Mouse (Mus musculus): ENCODE measurements at regions not wholly inside any gene's neighbourhood (a gene's known extent, or its start where the extent isn't known, plus 50 kb on each side); places are given as distances from the start of the nearest gene placed in this dataset.

GRCm38 (mm10) chr8:89632304-89632703 is 588.3 kb upstream of the Sall1 start:
- DNase-seq = no peak

- DNase-seq = peak; percentile 36
These were observed 586.6 kb upstream of the Sall1 start for GRCm38 (mm10) chr8:89630540-89630939.

GRCm38 (mm10) chr8:89618089-89618488 is 574.1 kb upstream of the Sall1 start:
- DNase-seq = no peak

GRCm38 (mm10) chr8:89615863-89616558 is 572.0 kb upstream of the Sall1 start:
- DNase-seq = no peak

GRCm38 (mm10) chr8:89609074-89609473 is 565.1 kb upstream of the Sall1 start:
- no peak for DNase-seq

GRCm38 (mm10) chr8:89605905-89606468 is 562.0 kb upstream of the Sall1 start:
- DNase-seq = no peak

- no peak for DNase-seq
These were observed 560.5 kb upstream of the Sall1 start for GRCm38 (mm10) chr8:89604461-89604860.

GRCm38 (mm10) chr8:89596380-89596779 is 552.4 kb upstream of the Sall1 start:
- DNase-seq = no peak

- no peak for DNase-seq
These were observed 539.1 kb upstream of the Sall1 start for GRCm38 (mm10) chr8:89583091-89583490.

- no peak for DNase-seq
These were observed 538.6 kb upstream of the Sall1 start for GRCm38 (mm10) chr8:89582566-89582965.

- DNase-seq = peak; percentile 70
These were observed 527.9 kb upstream of the Sall1 start for GRCm38 (mm10) chr8:89571816-89572215.

GRCm38 (mm10) chr8:89570639-89571325 is 526.8 kb upstream of the Sall1 start:
- no peak for DNase-seq

- DNase-seq = no peak
These were observed 525.4 kb upstream of the Sall1 start for GRCm38 (mm10) chr8:89569406-89569805.

GRCm38 (mm10) chr8:89568641-89569040 is 524.7 kb upstream of the Sall1 start:
- no peak for DNase-seq

- DNase-seq = no peak
These were observed 523.0 kb upstream of the Sall1 start for GRCm38 (mm10) chr8:89566986-89567385.

- no peak for DNase-seq
These were observed 522.5 kb upstream of the Sall1 start for GRCm38 (mm10) chr8:89566461-89566860.

GRCm38 (mm10) chr8:89565147-89565826 is 521.3 kb upstream of the Sall1 start:
- no peak for DNase-seq

- no peak for DNase-seq
These were observed 519.6 kb upstream of the Sall1 start for GRCm38 (mm10) chr8:89563544-89563943.

GRCm38 (mm10) chr8:89562597-89562996 is 518.6 kb upstream of the Sall1 start:
- no peak for DNase-seq

GRCm38 (mm10) chr8:89541231-89541630 is 497.3 kb upstream of the Sall1 start:
- no peak for DNase-seq

- no peak for DNase-seq
These were observed 490.6 kb upstream of the Sall1 start for GRCm38 (mm10) chr8:89534605-89535004.

GRCm38 (mm10) chr8:89525041-89525440 is 481.1 kb upstream of the Sall1 start:
- no peak for DNase-seq

- no peak for DNase-seq
These were observed 479.4 kb upstream of the Sall1 start for GRCm38 (mm10) chr8:89523336-89523735.

- DNase-seq = no peak
These were observed 472.6 kb upstream of the Sall1 start for GRCm38 (mm10) chr8:89516602-89517001.
